Mouse (Mus musculus) adrenal gland, adult 8-10 months (tissue): Measurements from ENCODE around the gene Stk26. TPM values are rescaled to one million over a fixed set of nuclear protein-coding genes. Genes with fewer than 3 reads are reported as not detected.

Experiments used
- DNase-seq: peaks from one replicate; pipeline ENCODE4 v3.0.0; 2022
- total RNA-seq, 4 experiments: library from RNA; stranded (reverse); gene quantifications; 2 replicates each; pipeline ENCODE4 v1.2.4; 2022

The Stk26 gene
- total RNA-seq, 4 experiments from 2014 or later, result 2.8 to 5.8 (median 3.9) TPM

DNA sequence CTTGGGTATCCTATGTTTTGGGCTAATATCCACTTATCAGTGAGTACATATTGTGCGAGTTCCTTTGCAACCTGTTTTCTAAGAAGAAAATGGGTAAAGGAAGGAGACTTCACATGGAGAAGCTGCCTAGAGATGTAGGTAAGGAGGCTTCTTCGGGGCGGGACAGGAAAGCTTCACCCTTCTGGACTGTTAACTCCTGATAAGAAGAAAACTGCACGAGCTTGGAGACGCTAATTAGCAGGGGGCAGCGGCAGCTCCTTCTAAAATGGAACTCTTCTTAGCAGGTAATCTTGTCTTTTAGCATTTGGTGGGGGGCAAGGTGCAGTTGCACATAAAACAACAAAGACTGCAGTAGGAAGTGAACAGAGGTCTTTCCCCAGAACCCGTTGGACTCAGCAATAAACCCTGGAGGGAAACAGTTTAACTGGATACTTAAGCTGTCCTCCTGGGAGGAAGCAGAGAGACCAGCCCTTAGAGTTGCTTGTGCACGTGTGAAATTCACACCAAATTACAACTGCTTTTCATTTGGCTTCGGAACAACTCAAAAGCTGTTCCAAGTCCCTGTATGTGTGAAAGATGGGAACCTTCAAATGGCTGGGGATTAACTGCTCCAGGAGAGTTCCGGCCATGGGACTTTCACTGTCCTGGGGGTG lies 86.2 kb downstream of the Stk26 start:
- DNase-seq, result no peak

DNA sequence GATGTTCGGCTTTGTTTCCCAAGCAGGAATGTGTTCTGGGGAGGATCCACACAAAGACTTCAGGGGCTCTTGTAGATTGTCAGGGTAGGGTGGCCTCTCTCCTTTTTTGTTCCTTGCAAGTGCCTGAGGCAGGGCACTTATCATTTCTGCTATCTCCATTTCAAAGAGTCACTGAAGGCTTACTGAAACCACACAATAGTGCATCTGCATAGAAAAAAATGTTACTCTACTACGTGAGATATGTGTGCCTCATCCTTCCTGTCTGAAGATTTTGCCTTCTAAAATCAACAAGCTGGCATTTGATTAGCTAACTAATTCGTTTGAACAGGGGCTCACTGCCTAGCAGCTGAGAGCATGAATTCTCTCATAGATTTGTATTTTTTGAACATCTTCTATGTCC lies 89.5 kb downstream of the Stk26 start:
- DNase-seq, result no peak

DNA sequence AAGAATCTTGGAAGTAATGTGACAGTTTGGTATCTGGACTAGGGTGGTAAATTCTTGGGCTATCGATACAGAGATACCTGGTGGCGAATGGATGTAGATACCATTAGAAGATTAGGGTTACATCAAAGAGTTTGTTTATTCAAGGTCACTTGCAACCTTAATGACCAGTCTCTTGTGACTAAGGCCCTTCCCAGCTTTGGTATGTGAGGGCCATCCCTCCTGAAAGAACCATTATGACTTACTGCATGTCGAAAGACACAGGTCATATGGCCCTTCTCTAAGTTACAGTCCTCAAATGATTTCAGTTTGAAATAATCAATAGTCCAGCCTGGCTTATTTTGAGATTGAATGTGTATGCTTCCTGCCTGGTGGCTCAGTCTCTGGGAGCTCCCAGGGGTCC lies 96.3 kb downstream of the Stk26 start:
- no peak for DNase-seq

DNA sequence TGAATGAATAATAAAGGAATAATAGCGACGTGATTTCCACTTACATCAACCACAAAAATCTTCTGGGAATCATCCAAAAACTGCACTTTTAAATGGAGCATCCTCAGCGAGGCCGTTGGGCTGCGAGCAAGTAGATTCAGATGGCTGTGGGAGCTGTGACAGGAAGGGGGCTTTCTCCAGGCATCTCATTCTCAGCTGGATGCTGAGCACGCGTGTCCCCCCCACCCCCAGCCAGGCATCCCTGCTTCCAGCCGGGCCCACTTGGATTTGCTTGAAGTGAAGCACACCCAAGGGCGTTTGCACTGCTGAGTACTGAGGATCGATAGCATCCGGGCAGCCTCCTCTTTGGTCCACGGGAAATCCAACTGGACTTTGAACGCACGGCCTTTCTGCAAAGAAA lies 101.8 kb downstream of the Stk26 start, which contains the start of gene Frmd7:
Gene Frmd7, minus strand, starts transcription at position 101 of the 400 bp plus-strand sequence.
- DNase-seq, result no peak

Other genes with a start within 250 kb of the Stk26 start
- gene Frmd7, start 101.7 kb downstream of the Stk26 start, total RNA-seq, result under 1 TPM in 1 of 4 experiments, not detected in 3; 0.19 TPM
- 10 to 100 TPM; 24.7 to 32.3 (median 26.7) TPM for gene Rap2c, start 177.0 kb downstream of the Stk26 start, total RNA-seq